Mouse (Mus musculus) midbrain, embryonic 16.5 days (tissue): ENCODE data around the gene Amer3. TPM values are rescaled to one million over a fixed set of nuclear protein-coding genes. Genes with fewer than 3 reads are reported as not detected.
"Not testable (repeated sequence)": the region's sequence is repeated elsewhere in the genome, so short reads cannot be mapped to it uniquely, and the experiment has no call there.

Experiments
- ATAC-seq: fragments of 200-750 bp; cut with Nextera tagmentation; 2 replicates; pipeline ENCODE4 v1.8.0; 2017; ENCODE audit warnings: moderate TSS enrichment
- H3K27ac ChIP-seq: fragments of 300-500 bp; sonication (generic); 2 replicates; pipeline ENCODE4 v1.5.1; 2014; ENCODE audit warnings: mild to moderate bottlenecking, low read length, mixed read lengths
- H3K27me3 ChIP-seq: fragments of 300-500 bp; sonication (generic); 2 replicates; pipeline ENCODE4 v1.6.1; 2014; ENCODE audit warnings: low read depth, low read length, mixed read lengths; ENCODE audit not compliant: control insufficient read depth, insufficient read depth
- H3K36me3 ChIP-seq: fragments of 300-500 bp; sonication (generic); 2 replicates; pipeline ENCODE4 v1.6.1; 2014; ENCODE audit warnings: mild to moderate bottlenecking, low read length, moderate library complexity, mixed read lengths; ENCODE audit not compliant: control insufficient read depth, insufficient read depth
- H3K4me1 ChIP-seq: fragments of 300-500 bp; sonication (generic); 2 replicates; pipeline ENCODE4 v1.6.1; 2014; ENCODE audit warnings: mild to moderate bottlenecking, low read length, mixed read lengths; ENCODE audit not compliant: control insufficient read depth, insufficient read depth
- H3K4me2 ChIP-seq: fragments of 300-500 bp; sonication (generic); 2 replicates; pipeline ENCODE4 v1.6.1; 2014; ENCODE audit warnings: mild to moderate bottlenecking, low read length, mixed read lengths
- H3K4me3 ChIP-seq: fragments of 300-500 bp; sonication (generic); 2 replicates; pipeline ENCODE4 v1.5.1; 2014; ENCODE audit warnings: low read depth, mild to moderate bottlenecking, low read length, moderate library complexity, mixed read lengths
- H3K9ac ChIP-seq: fragments of 300-500 bp; sonication (generic); 2 replicates; pipeline ENCODE4 v1.6.1; 2014; ENCODE audit warnings: low read depth, low read length, mixed read lengths
- H3K9me3 ChIP-seq: fragments of 300-500 bp; sonication (generic); replicated peaks from 2 replicates; pipeline ENCODE4 v1.6.1; 2014; ENCODE audit warnings: mild to moderate bottlenecking, low read length, mixed read lengths; ENCODE audit not compliant: control insufficient read depth, poor library complexity, severe bottlenecking
- WGBS: fragments of 180-500 bp; shearing (Covaris S2); extraction: QIAGEN DNeasy Blood & Tissue Kit; methylation state at CpG from one replicate; pipeline ENCODE4 v1.1.7; 2014; 5-methylcytosine and 5-hydroxymethylcytosine counted together
- polyA plus RNA-seq: library from polyadenylated mRNA; unstranded; fragments of >200 nt; fragmentation: Nextera tagmentation; extraction: Ambion mirVana; gene quantifications from 2 replicates; pipeline ENCODE4 v1.2.1, GENCODE M21; 2015

Gene Amer3
- polyA plus RNA-seq, 1 experiment from 2014 or later, result 38.1 TPM

GRCm38 (mm10) chr1:34584736-34585135 lies 5.3 kb downstream of the Amer3 start:
- H3K4me2 ChIP-seq, result no peak overlapping the region
- no peak for ATAC-seq
- no peak overlapping the region for H3K27ac ChIP-seq
- H3K9me3 ChIP-seq, result no peaks in the 10 kb centered on the region
- H3K9ac ChIP-seq, result no peak overlapping the region
- no peak overlapping the region for H3K4me3 ChIP-seq
- 80% methylated on average over 4 of the region's 4 CpGs for WGBS
- H3K27me3 ChIP-seq, result no peaks in the 10 kb centered on the region
- peaks cover 28% of the 10 kb centered on the region for H3K36me3 ChIP-seq
- peaks cover 30% of the 10 kb centered on the region for H3K4me1 ChIP-seq

DNA sequence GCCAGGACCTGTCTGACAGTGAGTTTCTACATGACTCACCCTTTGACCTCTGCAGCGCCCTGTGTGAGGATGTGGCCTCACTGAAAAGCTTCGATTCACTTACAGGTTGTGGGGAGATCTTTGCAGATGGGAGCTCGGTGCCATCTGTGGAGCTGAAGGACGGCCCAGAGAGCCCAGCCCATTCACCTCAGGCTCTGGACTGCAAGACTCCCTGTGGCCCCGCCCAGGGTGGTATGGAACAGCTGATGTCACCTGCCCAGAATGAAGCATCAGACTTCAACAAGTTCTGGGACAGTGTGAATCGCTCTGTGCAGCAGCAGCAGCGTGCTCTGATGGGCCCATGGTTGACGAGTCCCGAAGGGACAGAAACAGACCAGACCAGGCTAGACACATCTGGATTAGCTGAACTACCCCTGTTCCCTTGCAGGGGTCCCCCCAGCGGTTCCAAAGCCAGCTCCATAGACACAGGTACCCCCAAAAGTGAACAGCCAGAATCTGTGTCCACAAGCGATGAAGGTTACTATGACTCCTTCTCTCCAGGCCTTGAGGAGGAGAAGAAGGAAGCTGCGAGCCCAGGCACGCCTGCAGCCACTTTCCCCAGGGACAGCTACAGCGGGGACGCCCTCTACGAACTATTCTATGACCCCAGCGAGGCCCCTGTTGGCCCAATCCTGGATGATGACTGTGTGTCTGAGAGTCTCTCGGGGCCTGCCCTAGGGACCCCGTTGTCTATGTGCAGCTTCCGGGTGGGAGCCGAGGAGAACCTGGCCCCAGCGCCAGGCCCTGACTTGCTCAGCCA lies 8.0 kb downstream of the Amer3 start:
- Histone ChIP-seq H3K27me3 (no peaks in the 10 kb centered on the region), H3K9ac (no peak overlapping the region), H3K4me2 (no peak overlapping the region), H3K4me3 (no peak overlapping the region), H3K9me3 (no peaks in the 10 kb centered on the region), H3K4me1 (peaks cover 11% of the 10 kb centered on the region), H3K27ac (no peak overlapping the region), H3K36me3 (peaks cover 47% of the 10 kb centered on the region)
- no peak for ATAC-seq
- WGBS, result 86% methylated on average over 22 of the region's 22 CpGs

- no peak overlapping the region for H3K27ac ChIP-seq
- no peak overlapping the region for H3K4me2 ChIP-seq
- H3K36me3 ChIP-seq, result peaks cover 4% of the 10 kb centered on the region; the same call in 1 of the 2 replicates
- no peaks in the 10 kb centered on the region for H3K9me3 ChIP-seq
- no peak overlapping the region for H3K4me3 ChIP-seq
- no peaks in the 10 kb centered on the region for H3K4me1 ChIP-seq
- H3K27me3 ChIP-seq, result no peaks in the 10 kb centered on the region
- ATAC-seq, result no peak
- 76% methylated on average over 15 of the region's 15 CpGs for WGBS
- no peak overlapping the region for H3K9ac ChIP-seq
These were observed 20.5 kb downstream of the Amer3 start for GRCm38 (mm10) chr1:34600000-34600399.

DNA sequence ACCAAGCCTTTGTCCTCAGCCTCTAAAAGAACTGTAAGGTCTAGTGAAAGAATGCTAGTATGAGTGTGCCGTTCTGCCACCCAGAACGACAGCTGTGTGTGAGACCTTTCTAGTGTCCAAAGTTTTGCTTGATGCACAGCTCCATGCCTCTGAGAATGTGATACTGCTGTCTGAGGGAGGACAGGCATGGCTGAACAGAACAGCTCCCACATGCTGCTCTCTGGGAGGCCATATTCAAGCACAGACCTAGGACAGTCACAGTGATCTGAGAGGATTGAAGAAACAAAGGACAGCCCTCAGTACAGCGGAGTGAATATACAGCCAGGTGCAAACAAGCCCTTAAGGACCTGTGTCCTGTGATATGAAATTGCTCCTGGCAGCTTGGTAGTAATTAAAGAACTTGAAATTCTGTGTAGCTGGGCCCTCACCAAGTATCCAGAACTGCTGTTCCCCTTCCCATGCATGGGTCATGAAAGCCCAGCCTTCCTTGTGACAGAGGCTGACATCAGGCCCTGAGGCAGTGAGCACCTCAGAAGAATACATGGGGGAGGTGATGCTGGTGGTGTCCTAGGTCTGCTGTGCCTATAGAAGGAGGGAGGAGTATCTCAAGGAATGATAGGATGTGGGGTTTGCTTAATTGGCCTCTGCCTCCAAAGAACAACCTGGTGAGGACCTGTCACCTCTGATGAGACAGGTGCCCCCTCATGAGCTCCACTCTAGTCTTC lies 22.0 kb downstream of the Amer3 start:
- no peaks in the 10 kb centered on the region for H3K4me1 ChIP-seq
- H3K9ac ChIP-seq, result no peak overlapping the region
- no peaks in the 10 kb centered on the region for H3K9me3 ChIP-seq
- no peak overlapping the region for H3K27ac ChIP-seq
- H3K36me3 ChIP-seq, result no peaks in the 10 kb centered on the region
- H3K4me2 ChIP-seq, result no peak overlapping the region
- H3K27me3 ChIP-seq, result no peaks in the 10 kb centered on the region
- 85% methylated on average over 3 of the region's 3 CpGs for WGBS
- 0 out of 2 replicates have a peak, but pooled peaks have one; percentile 21 for ATAC-seq
- H3K4me3 ChIP-seq, result no peak overlapping the region

DNA sequence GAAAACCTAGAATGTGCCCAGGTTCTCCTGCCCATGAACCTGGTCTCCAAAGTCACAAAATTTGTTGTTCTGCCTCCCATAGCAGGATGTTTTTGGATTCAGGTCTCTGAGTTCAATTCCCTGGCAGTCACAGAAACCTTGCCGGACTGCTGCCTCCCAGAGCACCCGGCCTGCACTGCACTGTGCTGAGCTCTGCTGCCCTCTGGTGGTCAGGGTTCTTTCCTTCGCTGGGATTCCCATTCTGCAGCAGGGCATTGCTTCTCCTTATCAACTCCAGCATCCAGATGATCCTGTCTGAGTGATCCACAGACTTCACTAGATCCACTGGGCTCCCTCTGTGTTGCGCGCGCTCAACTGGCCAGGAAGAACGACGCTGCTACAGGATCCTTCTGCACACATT lies 22.9 kb downstream of the Amer3 start:
- no peaks in the 10 kb centered on the region for H3K9me3 ChIP-seq
- H3K4me1 ChIP-seq, result no peaks in the 10 kb centered on the region
- no peak overlapping the region for H3K9ac ChIP-seq
- no peak overlapping the region for H3K27ac ChIP-seq
- no peak overlapping the region for H3K4me3 ChIP-seq
- H3K36me3 ChIP-seq, result no peaks in the 10 kb centered on the region
- no peaks in the 10 kb centered on the region for H3K27me3 ChIP-seq
- peak; percentile 75 for ATAC-seq
- 18% methylated on average over 8 of the region's 8 CpGs for WGBS
- no peak overlapping the region for H3K4me2 ChIP-seq

DNA sequence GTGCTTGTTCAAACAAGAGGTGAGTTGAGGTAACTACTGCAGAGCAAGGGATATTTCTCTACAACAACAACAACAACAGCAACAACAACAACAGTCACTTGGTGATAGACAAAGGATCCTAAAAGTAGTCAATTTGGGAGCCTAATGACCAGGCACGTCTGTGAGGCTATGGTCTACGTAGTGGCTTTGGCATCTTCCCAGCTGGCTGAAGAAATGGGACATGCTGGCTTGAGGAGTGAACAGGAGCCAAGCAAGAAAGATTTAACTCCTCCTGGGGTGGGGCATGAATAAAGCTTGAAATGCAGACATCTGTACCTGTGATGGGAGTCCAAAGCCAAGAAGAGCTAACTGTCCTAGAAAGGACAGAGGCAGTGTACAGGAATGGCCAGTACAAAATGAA lies 34.3 kb downstream of the Amer3 start:
- Histone ChIP-seq H3K9ac (no peak overlapping the region), H3K9me3 (no peaks in the 10 kb centered on the region), H3K27ac (no peak overlapping the region), H3K4me2 (no peak overlapping the region), H3K4me1 (no peaks in the 10 kb centered on the region), H3K36me3 (no peaks in the 10 kb centered on the region), H3K27me3 (no peaks in the 10 kb centered on the region), H3K4me3 (no peak overlapping the region)
- no peak for ATAC-seq
- WGBS, result 83% methylated on average over 2 of the region's 2 CpGs

GRCm38 (mm10) chr1:34620116-34620515 lies 40.7 kb downstream of the Amer3 start:
- H3K4me3 ChIP-seq, ATAC-seq, H3K4me2 ChIP-seq, H3K9me3 ChIP-seq, H3K4me1 ChIP-seq, H3K9ac ChIP-seq, H3K27ac ChIP-seq, H3K36me3 ChIP-seq, H3K27me3 ChIP-seq: not testable (repeated sequence)
- WGBS, result 96% methylated on average over 13 of the region's 13 CpGs

DNA sequence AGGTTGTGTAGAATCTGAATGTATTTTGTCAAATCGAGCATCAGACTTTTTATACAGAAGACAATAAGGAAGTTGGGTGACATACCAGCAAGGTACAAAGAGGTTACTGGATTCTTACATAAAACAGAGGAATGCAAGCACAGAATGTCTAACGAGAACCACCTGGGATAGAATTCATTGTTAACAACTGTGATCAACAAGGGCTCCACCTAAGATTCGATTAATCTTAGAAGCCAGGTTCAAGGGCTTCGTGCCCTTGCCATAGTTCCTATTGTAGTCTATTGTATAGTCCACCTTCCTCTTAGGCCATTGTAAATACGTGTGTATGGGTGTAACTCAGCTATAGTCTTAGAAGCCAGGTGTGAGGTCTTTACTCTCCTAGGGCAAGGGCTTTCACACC lies 41.3 kb downstream of the Amer3 start:
- not testable (repeated sequence) for H3K4me1 ChIP-seq, H3K27ac ChIP-seq, H3K27me3 ChIP-seq, H3K4me3 ChIP-seq, ATAC-seq, H3K4me2 ChIP-seq, H3K9me3 ChIP-seq, H3K36me3 ChIP-seq, H3K9ac ChIP-seq
- 89% methylated on average over 5 of the region's 5 CpGs for WGBS

- H3K27me3 ChIP-seq, result no peaks in the 10 kb centered on the region
- no peak for ATAC-seq
These were observed 56.3 kb downstream of the Amer3 start for GRCm38 (mm10) chr1:34635711-34636110.

More at GRCm38 (mm10) chr1:34635711-34636110, 56.3 kb downstream of the Amer3 start:
- Histone ChIP-seq H3K9me3 (no peaks in the 10 kb centered on the region), H3K4me1 (no peaks in the 10 kb centered on the region), H3K4me2 (no peak overlapping the region), H3K27ac (no peak overlapping the region), H3K9ac (no peak overlapping the region), H3K36me3 (no peaks in the 10 kb centered on the region), H3K4me3 (no peak overlapping the region)
- WGBS, result 89% methylated on average over 18 of the region's 18 CpGs
